Mouse (Mus musculus) liver, embryonic 12.5 days (tissue): ENCODE results near the gene Rhoj. TPM values are rescaled to one million over a fixed set of nuclear protein-coding genes. Genes with fewer than 3 reads are reported as not detected.

ENCODE experiments used
- ATAC-seq: fragments of 200-750 bp; cut with Nextera tagmentation; 2 replicates; pipeline ENCODE4 v1.8.0; 2017; ENCODE audit warnings: moderate number of reproducible peaks, mild to moderate bottlenecking, moderate library complexity
- H3K27ac ChIP-seq: fragments of 300-500 bp; sonication (generic); 2 replicates; pipeline ENCODE4 v1.5.1; 2016; ENCODE audit warnings: mild to moderate bottlenecking
- H3K27me3 ChIP-seq: fragments of 300-500 bp; sonication (generic); replicated peaks from 2 replicates; pipeline ENCODE4 v1.6.1; 2016; ENCODE audit warnings: mild to moderate bottlenecking, moderate library complexity
- H3K36me3 ChIP-seq: fragments of 300-500 bp; sonication (generic); 2 replicates; pipeline ENCODE4 v1.6.1; 2016; ENCODE audit warnings: mild to moderate bottlenecking, moderate library complexity
- H3K4me1 ChIP-seq: fragments of 300-500 bp; sonication (generic); 2 replicates; pipeline ENCODE4 v1.6.1; 2016
- H3K4me2 ChIP-seq: fragments of 300-500 bp; sonication (generic); 2 replicates; pipeline ENCODE4 v1.6.1; 2016; ENCODE audit warnings: mild to moderate bottlenecking, moderate library complexity
- H3K4me3 ChIP-seq: fragments of 300-500 bp; sonication (generic); 2 replicates; pipeline ENCODE4 v1.5.1; 2016; ENCODE audit warnings: mild to moderate bottlenecking, moderate library complexity
- H3K9ac ChIP-seq: fragments of 300-500 bp; sonication (generic); 2 replicates; pipeline ENCODE4 v1.6.1; 2016; ENCODE audit warnings: mild to moderate bottlenecking, moderate library complexity
- H3K9me3 ChIP-seq: fragments of 300-500 bp; sonication (generic); replicated peaks from 2 replicates; pipeline ENCODE4 v1.6.1; 2016; ENCODE audit warnings: mild to moderate bottlenecking, moderate library complexity
- WGBS: fragments of 180-500 bp; shearing (Covaris S2); methylation state at CpG from one replicate; pipeline ENCODE4 v1.1.7; 2016; ENCODE audit not compliant: insufficient replicate concordance; 5-methylcytosine and 5-hydroxymethylcytosine counted together
- polyA plus RNA-seq: library from polyadenylated mRNA; unstranded; fragments of >200 nt; fragmentation: Nextera tagmentation; extraction: Ambion mirVana; gene quantifications from 2 replicates; pipeline ENCODE4 v1.2.1, GENCODE M21; 2016

Rhoj gene
- polyA plus RNA-seq, 1 experiment from 2014 or later = 9.3 TPM

DNA sequence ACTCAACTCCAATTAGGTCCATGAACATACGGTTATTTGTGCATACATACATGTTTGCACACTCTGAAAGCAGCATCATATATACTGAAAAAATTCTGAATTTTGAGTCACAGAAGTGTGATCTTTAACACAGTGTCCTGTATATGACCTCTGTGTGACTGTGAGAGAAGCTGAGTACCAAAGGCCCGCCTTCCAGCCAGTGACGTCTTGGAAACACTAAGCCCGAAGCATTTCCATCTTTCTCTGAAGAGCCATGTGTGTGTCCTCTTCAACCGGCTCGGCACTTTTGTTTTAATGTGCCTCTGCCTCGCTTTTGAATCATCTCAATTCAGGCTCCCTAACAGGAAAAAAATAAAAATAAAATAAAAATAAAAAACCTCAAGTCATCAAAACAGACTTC is 43.7 kb downstream of the Rhoj start:
- Histone ChIP-seq H3K36me3 (no peaks in the 10 kb centered on the region), H3K4me2 (no peak overlapping the region), H3K27ac (no peak overlapping the region), H3K27me3 (no peaks in the 10 kb centered on the region), H3K4me3 (no peak overlapping the region), H3K9me3 (no peaks in the 10 kb centered on the region), H3K4me1 (no peaks in the 10 kb centered on the region), H3K9ac (no peak overlapping the region)
- 65% methylated on average over 7 of the region's 7 CpGs for WGBS
- no peak for ATAC-seq

DNA sequence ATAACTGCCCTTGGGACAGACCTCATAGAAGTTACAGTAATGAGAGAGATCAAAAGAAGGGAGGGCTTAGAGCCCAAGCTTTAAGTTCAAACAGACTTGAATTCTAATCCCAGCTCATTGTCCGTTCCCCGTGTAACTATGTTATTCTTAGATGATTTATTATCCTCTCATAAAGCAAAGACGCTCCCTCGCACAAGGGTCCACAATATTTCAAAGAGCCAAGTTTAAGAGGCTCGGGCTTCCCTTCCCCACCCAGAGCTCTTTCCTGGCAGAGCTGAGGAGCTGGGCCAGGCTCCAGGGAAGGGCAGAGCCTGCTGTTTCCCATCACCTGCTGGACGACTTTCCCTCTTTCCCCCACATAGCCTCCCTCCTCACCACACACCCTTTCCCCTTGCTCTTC is 44.3 kb downstream of the Rhoj start:
- no peak overlapping the region for H3K4me2 ChIP-seq
- WGBS = 64% methylated on average over 6 of the region's 6 CpGs
- H3K9ac ChIP-seq = no peak overlapping the region
- H3K27me3 ChIP-seq = no peaks in the 10 kb centered on the region
- no peak overlapping the region for H3K27ac ChIP-seq
- no peaks in the 10 kb centered on the region for H3K36me3 ChIP-seq
- H3K9me3 ChIP-seq = no peaks in the 10 kb centered on the region
- no peaks in the 10 kb centered on the region for H3K4me1 ChIP-seq
- no peak overlapping the region for H3K4me3 ChIP-seq
- ATAC-seq = no peak

DNA sequence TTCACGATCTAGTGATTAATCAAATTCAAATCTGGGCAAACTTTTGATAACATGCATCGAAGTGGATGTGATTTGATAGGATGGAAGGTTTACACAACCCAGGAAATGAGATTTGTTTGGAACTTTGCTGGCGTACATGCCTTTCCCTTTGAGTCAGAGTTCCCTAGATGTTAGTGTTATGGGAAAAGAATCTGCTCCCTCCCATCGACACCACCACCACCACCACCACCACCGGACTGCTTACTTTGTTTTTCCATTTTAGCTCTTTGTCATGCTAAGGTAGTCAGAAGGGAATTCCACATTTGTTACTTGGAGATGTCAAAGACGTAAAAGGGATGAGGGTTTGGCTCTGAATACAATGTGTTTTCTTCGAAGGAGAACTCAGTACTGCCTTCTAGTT is 46.2 kb downstream of the Rhoj start:
- no peaks in the 10 kb centered on the region for H3K4me1 ChIP-seq
- no peaks in the 10 kb centered on the region for H3K9me3 ChIP-seq
- no peak for ATAC-seq
- no peaks in the 10 kb centered on the region for H3K27me3 ChIP-seq
- no peak overlapping the region for H3K4me3 ChIP-seq
- H3K9ac ChIP-seq = no peak overlapping the region
- H3K36me3 ChIP-seq = no peaks in the 10 kb centered on the region
- no peak overlapping the region for H3K27ac ChIP-seq
- H3K4me2 ChIP-seq = no peak overlapping the region
- WGBS = 67% methylated on average over 7 of the region's 7 CpGs

DNA sequence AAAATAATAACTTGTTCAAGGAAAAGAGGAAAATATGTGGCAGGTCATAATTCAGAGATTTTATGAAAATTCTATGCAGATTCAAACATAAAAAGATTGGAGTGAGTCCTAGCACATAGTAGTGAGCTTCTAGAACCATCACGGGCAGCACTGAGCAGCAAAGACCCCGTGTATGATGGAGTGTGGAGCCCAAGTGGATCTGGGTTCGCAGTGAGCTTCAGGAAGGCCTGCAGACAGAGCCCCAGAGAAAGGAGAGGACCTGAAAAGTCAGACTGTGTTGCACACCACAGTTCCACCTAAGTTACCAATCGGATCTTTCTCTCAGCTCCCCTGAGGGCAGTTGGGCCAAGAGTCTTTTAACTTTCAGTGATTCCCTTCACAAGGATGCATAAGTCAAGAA is 49.7 kb downstream of the Rhoj start:
- Histone ChIP-seq H3K9ac (no peak overlapping the region), H3K36me3 (no peaks in the 10 kb centered on the region), H3K27me3 (no peaks in the 10 kb centered on the region), H3K4me1 (no peaks in the 10 kb centered on the region), H3K9me3 (no peaks in the 10 kb centered on the region), H3K27ac (no peak overlapping the region), H3K4me2 (no peak overlapping the region), H3K4me3 (no peak overlapping the region)
- 71% methylated on average over 4 of the region's 4 CpGs for WGBS
- no peak for ATAC-seq

DNA sequence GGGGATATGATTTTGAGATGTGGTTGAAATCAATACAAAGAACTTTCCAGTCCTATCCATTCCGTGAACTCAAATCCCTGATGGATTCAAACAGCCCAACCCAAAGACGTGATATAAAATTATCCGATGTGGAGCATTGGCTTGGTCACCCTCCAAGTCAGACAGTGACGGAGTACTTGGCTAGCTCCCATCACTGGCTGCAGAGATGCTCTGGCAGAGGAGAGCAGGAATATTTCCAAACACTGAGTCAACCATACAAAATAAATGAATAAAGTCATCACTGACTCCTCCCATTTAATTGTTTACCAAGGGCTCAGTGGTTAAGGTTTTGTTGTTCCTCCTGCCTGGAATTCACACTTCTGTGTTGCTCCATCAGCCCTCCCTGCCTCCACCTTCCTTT is 50.6 kb downstream of the Rhoj start:
- Histone ChIP-seq H3K4me3 (no peak overlapping the region), H3K4me2 (no peak overlapping the region), H3K27ac (no peak overlapping the region), H3K9me3 (no peaks in the 10 kb centered on the region), H3K4me1 (no peaks in the 10 kb centered on the region), H3K9ac (no peak overlapping the region), H3K36me3 (no peaks in the 10 kb centered on the region), H3K27me3 (no peaks in the 10 kb centered on the region)
- WGBS = 70% methylated on average over 4 of the region's 4 CpGs
- ATAC-seq = no peak

DNA sequence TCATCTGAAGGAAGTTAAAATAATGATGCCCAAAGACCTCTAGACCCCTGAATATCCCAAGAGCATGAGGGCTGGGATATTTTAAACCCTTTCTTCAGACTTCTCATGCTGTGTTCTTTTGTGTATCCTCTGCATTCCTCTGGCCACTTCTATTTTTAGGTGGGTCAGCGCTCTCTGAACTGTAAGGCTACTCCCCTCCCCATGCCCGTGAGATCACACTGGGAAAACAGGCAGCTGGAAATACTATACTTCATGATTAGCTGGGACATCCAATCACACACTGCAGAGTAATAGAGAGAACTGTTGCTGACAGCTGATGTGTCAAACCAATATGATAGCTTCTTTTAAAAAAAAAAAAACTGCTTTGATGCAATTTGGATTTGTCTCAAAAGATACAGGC is 51.4 kb downstream of the Rhoj start:
- H3K4me2 ChIP-seq = no peak overlapping the region
- no peak overlapping the region for H3K9ac ChIP-seq
- H3K27ac ChIP-seq = no peak overlapping the region
- 70% methylated on average over 2 of the region's 2 CpGs for WGBS
- H3K4me3 ChIP-seq = no peak overlapping the region
- no peaks in the 10 kb centered on the region for H3K36me3 ChIP-seq
- no peaks in the 10 kb centered on the region for H3K27me3 ChIP-seq
- H3K4me1 ChIP-seq = no peaks in the 10 kb centered on the region
- H3K9me3 ChIP-seq = no peaks in the 10 kb centered on the region
- ATAC-seq = no peak

DNA sequence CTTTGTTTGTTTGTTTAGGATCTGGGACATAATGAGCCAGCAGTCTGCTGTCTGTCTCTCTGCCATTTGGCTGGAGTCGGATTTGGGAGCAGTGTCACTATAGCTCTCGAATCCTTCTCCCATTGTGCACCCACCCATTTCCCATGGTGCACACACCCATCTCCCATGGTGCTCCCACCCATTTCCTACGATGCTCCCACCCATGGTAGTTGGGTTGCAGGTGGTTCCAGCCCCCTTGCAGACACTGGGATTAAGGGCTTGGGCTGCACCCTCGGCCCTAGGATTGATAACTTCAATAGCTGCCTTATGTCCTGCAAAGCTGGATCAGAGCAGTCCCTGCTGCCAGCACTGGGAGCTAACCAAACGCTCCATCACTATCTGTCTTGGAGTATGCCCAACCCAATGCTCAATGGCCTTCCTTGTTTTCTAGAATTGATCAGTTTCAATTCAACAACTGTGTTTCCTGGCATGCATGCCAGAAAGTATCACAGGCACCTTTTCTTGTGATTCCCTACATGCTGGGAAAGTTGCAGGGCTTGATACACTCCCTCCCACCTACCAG is 51.9 kb downstream of the Rhoj start:
- H3K27ac ChIP-seq = no peak overlapping the region
- H3K9me3 ChIP-seq = no peaks in the 10 kb centered on the region
- H3K4me3 ChIP-seq = no peak overlapping the region
- no peak for ATAC-seq
- no peaks in the 10 kb centered on the region for H3K27me3 ChIP-seq
- no peak overlapping the region for H3K4me2 ChIP-seq
- H3K4me1 ChIP-seq = no peaks in the 10 kb centered on the region
- H3K36me3 ChIP-seq = no peaks in the 10 kb centered on the region
- 60% methylated on average over 5 of the region's 5 CpGs for WGBS
- no peak overlapping the region for H3K9ac ChIP-seq

DNA sequence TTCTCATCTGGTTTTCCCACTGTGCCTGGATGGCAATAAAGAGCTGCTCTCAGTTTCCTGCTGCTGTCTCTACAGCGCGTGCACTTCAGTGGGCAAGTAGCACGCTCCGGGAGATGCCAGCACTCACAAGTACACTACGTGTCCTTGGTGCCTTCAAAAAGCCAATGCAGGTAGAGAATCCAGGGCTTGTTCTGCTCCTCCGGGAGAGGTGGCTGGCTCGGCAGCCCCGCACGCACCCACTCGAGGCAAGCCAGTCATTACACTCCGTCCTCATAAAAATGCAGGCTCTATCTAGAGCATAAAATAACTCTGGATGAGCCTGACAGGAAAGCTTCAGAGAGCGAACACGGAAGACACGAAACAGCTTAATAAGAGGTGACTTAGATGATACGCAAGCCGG is 54.3 kb downstream of the Rhoj start:
- no peak overlapping the region for H3K4me3 ChIP-seq
- H3K4me2 ChIP-seq = no peak overlapping the region
- WGBS = 87% methylated on average over 16 of the region's 16 CpGs
- no peak overlapping the region for H3K9ac ChIP-seq
- ATAC-seq = no peak
- no peaks in the 10 kb centered on the region for H3K9me3 ChIP-seq
- H3K4me1 ChIP-seq = no peaks in the 10 kb centered on the region
- H3K27me3 ChIP-seq = no peaks in the 10 kb centered on the region
- H3K27ac ChIP-seq = no peak overlapping the region
- no peaks in the 10 kb centered on the region for H3K36me3 ChIP-seq

DNA sequence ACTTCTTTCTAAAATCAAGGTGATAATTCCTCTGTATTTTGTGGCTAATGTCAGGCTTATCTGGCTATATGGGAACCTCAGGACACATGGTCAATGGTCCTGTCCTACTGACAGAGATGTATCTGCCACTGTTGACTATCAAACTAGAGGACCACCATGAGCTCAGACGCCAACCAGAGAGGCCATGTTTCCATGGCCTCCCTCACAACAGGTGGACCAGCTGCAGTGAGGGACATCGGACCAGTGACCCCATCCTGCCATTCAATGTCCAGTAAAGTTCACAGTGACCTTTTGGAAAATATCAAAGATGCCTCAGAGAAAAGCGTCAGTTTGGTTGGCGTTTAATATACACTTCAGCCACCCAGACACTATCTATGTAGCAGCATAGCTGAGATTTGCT is 56.3 kb downstream of the Rhoj start:
- no peak overlapping the region for H3K9ac ChIP-seq
- H3K36me3 ChIP-seq = no peaks in the 10 kb centered on the region
- H3K4me2 ChIP-seq = no peak overlapping the region
- ATAC-seq = no peak
- H3K9me3 ChIP-seq = no peaks in the 10 kb centered on the region
- H3K27me3 ChIP-seq = no peaks in the 10 kb centered on the region
- H3K4me3 ChIP-seq = no peak overlapping the region
- WGBS = 75% methylated on average over 4 of the region's 4 CpGs
- no peaks in the 10 kb centered on the region for H3K4me1 ChIP-seq
- no peak overlapping the region for H3K27ac ChIP-seq

DNA sequence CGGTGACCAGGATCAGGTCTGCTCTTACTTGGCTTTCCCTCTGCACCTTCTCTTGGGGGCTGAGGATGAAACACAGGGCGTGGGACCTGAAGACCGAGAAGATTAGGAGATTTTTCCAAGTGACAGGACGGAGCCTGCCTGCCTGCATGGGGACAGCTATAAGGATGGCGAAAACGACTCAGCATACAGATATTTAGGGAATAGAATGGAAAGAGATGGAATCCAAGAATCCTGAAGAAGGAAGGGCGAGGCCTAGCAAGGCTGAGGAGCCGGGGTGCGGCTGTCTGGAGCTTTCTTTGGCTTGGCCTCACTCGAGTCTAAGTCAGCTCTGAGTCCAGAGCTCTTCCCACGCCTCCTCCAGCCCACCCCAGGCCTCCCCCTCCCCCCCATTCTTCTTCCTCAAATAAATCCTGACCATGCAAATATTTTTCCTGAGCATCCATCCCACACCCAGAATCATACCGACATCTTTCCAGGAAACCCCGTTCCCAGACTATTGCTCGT is 57.6 kb downstream of the Rhoj start:
- no peaks in the 10 kb centered on the region for H3K9me3 ChIP-seq
- no peak overlapping the region for H3K27ac ChIP-seq
- 76% methylated on average over 14 of the region's 14 CpGs for WGBS
- ATAC-seq = no peak
- H3K9ac ChIP-seq = no peak overlapping the region
- no peak overlapping the region for H3K4me2 ChIP-seq
- no peak overlapping the region for H3K4me3 ChIP-seq
- H3K4me1 ChIP-seq = no peaks in the 10 kb centered on the region
- no peaks in the 10 kb centered on the region for H3K27me3 ChIP-seq
- H3K36me3 ChIP-seq = no peaks in the 10 kb centered on the region

DNA sequence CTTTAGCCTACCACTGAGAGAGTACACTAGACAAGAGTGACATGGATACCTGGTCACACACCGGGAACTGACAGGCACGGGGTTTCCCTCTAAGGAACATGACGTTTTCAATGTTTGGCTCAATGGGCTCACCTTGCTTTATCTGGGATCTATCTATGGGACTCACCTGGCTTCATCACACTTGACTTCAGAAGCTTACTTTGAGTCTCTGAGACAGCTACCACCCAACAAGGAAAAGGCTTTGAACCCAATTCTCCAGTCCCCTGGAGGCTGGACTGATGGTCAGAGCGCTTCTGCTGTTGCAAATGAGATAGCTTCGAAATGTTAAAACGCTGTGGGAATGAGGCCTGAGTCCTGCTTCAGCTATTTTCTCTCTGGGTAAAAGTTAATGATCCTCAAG is 59.2 kb downstream of the Rhoj start:
- H3K9ac ChIP-seq = no peak overlapping the region
- WGBS = 77% methylated on average over 6 of the region's 6 CpGs
- no peaks in the 10 kb centered on the region for H3K4me1 ChIP-seq
- no peaks in the 10 kb centered on the region for H3K9me3 ChIP-seq
- no peak overlapping the region for H3K27ac ChIP-seq
- H3K36me3 ChIP-seq = no peaks in the 10 kb centered on the region
- H3K4me2 ChIP-seq = no peak overlapping the region
- no peak for ATAC-seq
- H3K27me3 ChIP-seq = no peaks in the 10 kb centered on the region
- no peak overlapping the region for H3K4me3 ChIP-seq

DNA sequence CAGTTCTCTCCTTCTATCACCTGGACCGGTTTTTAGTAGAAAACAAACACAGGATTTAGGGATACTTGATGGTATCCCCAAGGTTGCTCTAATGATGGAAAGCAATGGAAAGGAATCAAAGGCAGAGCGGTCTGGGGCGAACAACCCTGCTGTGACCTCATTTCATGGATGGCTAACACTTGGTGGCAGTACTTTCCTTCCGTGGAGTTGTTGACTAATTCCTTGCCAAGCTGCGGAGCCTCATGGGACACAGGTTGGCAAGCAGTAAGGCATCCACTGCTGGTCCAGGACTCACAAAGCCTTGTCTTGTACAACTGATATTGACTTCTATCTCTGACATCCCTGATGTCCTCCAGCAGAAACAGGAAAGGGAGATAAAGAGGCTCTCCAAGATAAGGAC is 60.4 kb downstream of the Rhoj start:
- Histone ChIP-seq H3K4me2 (no peak overlapping the region), H3K36me3 (no peaks in the 10 kb centered on the region), H3K27ac (no peak overlapping the region), H3K27me3 (no peaks in the 10 kb centered on the region), H3K4me1 (no peaks in the 10 kb centered on the region), H3K9ac (no peak overlapping the region), H3K9me3 (no peaks in the 10 kb centered on the region), H3K4me3 (no peak overlapping the region)
- ATAC-seq = no peak
- WGBS = 72% methylated on average over 5 of the region's 5 CpGs

DNA sequence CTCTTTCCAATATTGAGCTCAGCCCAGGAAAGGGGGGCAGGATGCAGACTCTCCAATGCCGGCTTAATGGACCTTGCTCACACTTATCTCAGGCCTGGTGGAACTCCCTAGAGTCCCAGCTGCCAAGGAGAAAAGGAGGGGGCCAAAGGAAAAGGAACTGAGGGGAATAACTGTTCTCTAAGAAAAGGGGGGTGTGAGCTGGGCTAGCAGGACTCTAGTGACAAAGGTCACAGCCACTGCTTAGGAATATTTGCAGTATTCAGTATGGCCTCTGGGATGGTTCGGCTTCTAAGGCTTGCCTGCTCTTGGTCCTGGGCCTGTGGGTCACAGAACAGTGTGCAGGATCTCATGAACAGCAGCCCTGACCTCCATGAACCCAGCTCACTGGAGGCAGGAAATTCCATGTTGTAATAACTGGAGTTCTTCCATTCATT is 61.3 kb downstream of the Rhoj start:
- no peaks in the 10 kb centered on the region for H3K4me1 ChIP-seq
- no peak overlapping the region for H3K9ac ChIP-seq
- H3K27me3 ChIP-seq = no peaks in the 10 kb centered on the region
- no peak overlapping the region for H3K4me2 ChIP-seq
- 49% methylated on average over 2 of the region's 2 CpGs for WGBS
- no peak overlapping the region for H3K27ac ChIP-seq
- H3K36me3 ChIP-seq = no peaks in the 10 kb centered on the region
- ATAC-seq = no peak
- no peaks in the 10 kb centered on the region for H3K9me3 ChIP-seq
- H3K4me3 ChIP-seq = no peak overlapping the region
